Mouse (Mus musculus): Measurements from ENCODE around the gene Edem3.

Edem3 gene

DNA sequence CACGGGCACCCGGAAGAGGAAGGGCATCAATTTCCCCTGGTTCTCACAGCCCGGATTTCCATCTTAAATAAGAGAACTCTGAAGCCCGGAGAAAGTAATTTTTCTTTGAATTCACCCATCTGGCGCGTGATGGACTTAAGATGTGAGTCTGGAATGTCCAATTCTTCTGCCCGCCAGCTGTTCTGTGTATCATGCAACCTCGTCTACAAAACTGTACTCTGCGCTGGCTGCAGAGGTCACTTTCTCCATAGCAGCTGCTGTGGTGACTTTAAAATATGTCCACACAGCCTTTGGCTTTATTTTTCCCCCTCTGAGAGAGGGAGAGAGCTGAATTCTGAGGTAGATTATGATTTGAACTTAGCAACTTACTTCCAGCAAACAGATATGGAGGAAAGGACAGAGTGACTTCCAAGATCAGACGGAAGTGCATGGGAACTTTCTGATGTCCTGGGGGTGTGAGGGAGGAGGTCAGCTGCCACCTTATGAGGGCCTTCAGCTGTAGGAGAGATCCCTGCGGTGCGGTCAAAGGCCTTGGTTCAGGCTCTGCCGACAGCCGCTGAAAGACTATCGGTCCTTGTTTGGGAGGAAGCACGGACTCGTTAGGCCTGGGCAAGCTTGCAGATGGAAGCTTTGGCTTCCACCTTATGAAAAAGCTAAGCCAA lies 108.1 kb downstream of the Edem3 start:
- DNase-seq (ENCODE audit: low read depth, low spot score): no peak

DNA sequence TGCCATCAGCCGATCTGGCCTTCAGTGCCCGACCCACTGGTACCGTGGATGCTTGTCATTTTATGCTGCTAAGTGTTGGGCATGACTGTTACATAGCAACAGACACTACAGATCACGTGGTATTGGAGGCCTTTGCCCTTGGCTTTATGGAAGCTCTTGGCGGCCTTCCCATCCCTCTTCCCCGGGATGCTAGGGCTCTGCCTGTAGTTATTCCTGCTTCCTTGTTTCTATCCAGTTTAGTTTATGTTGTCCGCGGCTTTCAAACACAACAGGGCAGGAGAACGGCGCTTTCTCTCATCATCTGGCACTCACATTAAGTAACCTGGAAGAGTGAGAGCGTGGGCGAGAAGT lies 108.6 kb downstream of the Edem3 start:
- DNase-seq (ENCODE audit: low read depth, low spot score): no peak

DNA sequence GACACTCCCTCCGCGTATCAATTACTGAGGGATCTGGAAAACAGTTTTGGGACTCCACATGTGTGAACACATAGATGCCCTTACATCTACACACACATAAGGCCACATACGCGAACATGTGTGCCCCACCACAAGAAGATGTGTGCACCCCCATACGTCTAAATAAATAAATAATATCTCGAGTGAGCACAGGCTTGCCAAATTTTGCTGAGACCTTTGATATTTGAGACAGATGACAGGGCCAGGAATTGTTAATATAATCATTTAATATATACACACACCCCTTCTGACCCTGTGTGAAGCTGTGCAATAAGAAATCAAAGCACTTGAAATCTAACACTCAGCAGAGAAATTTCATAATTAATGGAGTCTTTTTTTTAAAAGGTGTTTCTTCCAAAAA lies 109.2 kb downstream of the Edem3 start:
- no peak for DNase-seq (ENCODE audit: low read depth, low spot score)
